Mouse (Mus musculus) testis, postnatal 14 days (tissue): Measurements from ENCODE around the gene Pxk.
"Not testable (repeated sequence)": the region's sequence is repeated elsewhere in the genome, so short reads cannot be mapped to it uniquely, and the experiment has no call there.

Experiments used
- DNase-seq: peaks from one replicate; pipeline ENCODE4 v3.0.0; 2021; ENCODE audit warnings: low spot score

The Pxk gene

DNA sequence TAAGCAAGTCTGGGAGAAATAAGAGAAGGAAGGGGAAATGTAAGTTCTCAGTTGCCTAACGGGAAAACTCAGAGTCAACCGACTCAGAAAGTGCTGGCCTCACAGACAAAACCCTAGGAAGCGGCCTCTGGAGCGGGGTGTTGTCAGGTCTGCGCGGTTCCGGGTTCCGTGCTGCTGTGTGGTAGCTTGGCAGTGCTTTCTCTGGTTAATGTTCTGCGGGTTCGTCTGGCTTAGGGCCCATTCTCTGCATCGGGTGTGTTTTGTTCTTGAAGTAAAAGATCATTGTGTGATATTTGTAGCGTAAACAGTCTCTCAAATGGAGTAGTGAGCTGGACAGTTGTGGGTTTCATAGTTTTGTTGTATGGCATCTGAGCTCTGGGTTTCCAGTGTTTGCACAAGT lies 4.7 kb downstream of the Pxk start:
- DNase-seq, result peak; percentile 19

DNA sequence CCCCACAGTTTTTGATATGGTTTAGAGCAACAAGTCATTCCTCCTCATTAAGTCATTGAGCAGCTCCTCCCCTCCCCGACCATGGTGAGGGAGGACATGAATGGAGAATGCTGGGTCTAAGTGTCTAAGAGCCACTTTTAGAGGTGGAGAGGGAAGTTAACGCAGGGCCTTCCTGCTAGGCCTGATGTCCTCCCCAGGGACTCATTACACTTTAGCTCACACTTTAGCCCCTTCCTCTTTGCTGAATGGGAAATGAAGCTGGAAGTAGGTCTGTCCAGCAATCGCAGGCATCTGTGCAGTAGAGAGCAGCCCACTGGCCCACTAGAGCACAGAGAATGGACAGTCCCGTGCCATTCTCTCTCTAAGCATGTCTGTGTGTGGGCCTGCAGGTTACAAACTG lies 10.0 kb downstream of the Pxk start:
- no peak for DNase-seq

DNA sequence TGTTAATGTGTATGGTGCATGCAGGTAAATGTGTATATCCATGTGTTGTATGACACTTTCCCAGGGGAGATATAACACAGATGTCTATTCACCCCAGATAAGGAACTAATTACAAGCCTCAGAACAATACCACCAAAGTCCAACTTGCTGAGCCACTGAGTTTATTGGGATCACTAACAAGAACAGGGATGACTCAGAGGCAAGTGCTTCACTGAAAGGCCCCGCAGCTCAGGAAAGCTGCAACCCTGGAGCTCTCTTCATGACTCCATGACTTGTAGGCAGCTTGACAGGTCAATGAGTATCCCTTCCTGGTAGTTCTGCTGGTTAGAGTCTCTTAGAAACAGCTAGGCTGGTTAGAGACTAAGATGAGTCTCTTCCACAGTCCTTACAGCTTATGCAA lies 11.0 kb downstream of the Pxk start:
- DNase-seq, result no peak

DNA sequence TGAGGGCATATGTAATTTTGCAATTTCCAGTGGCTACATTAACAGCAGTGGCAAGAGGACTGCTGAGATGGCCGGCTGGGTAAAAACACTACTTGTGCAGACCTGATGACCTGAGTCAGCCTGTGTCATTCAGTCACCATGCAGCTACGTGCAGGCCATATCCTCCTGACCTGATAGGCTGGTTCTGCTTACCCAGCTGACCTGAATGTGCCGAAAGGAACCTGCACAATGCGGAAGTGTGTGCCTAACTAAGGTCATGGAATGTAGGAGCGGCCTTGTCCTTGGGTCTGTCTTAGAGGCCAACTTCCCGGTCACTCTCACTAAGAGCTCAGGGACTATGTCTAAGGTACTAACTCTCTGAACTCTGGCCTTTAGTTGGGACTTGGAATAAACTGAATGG lies 13.5 kb downstream of the Pxk start:
- DNase-seq, result no peak

DNA sequence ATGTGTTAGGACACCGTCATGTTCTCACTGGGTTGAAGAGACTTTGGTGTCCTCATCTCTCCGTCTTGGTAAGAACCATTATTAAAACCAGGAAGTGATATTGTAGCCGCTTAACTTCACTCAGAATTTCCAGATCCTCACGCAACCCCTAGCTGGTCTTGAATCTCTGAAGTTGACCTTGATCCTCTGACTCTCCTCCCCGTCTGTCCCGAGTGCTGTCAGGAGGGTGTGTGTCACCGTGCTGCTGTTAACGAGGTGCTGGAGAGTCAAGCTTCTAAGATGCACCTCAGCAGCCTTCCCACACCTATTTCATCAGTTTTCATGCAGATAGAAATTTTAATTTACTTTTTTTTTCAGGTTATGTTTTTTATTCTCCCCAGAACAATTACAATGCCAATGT lies 14.0 kb downstream of the Pxk start:
- no peak for DNase-seq

DNA sequence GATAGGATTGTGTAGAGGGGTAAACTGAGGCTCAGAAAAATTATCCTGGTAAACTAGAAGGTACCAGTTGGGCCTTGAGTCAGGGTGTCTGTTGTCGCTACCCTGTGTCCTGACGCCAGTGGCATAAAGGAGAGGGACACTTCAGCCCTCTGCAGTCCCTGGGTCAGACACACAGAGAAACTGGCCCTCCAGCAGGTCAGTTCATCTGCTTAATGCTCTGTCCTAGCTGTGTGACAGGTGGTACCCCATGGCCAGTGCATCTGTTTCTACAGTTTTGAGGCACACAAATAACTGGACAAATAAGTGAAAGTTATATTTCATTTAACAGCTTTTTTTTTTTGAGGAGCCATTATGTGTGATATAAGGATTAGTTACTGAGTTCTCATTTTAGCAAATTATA lies 15.6 kb downstream of the Pxk start:
- DNase-seq, result no peak

DNA sequence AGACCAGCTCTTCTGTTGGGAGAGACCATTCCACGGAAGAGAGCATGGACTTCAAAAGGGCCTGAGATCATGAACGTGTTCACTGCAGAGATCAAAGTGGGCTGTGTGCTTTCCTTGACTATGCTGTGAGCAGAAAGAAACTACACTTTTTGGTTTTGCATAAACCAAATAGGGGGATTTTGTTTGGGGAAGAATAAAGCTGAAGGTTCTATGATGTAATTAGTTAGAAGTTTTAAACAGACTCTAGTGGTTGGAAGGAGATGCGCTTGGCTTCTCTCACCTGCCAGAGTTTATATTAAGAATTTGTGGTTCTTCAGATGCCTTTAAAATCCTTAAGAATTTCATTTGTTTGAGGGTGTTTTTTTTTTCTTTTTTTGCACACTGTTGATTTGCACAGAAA lies 16.3 kb downstream of the Pxk start:
- no peak for DNase-seq

DNA sequence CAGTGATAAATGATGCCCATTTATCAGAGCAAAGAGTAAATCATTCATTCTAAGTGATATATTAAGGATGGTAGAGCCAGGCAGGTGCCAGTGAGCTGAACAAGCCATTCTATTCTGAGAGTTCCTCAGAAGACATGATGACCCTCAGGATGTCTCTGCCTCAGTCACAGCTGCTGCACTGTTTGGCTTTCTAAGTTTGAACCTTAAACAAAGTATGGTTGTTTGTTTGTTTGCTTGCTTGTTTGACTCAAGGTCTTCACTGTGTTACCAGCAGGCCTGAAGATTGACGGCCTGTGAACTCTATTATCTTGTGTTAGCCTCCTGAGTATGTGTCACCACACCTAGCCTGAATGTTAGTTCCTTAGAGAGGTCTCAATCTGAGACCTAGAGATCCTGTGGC lies 16.7 kb downstream of the Pxk start:
- DNase-seq, result no peak

DNA sequence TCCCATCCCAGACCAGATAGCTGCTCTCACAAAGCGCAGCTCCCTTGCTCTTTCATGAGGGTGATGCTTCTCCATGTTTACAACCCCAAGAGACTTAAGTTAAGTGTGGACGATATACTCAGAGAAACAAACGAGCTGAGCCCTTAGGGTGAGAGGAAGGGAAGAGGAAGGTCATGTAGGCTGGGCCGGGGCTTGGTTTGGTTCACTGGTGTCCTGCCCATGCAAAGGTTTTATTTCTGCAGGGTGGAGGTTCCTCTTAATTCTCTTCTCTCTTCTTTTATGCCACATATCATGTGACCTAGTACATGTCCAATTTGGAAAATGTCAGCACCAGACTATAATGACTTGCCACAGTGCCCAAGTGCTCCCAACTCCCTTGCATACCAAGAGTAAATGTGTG lies 17.8 kb downstream of the Pxk start:
- DNase-seq, result no peak

DNA sequence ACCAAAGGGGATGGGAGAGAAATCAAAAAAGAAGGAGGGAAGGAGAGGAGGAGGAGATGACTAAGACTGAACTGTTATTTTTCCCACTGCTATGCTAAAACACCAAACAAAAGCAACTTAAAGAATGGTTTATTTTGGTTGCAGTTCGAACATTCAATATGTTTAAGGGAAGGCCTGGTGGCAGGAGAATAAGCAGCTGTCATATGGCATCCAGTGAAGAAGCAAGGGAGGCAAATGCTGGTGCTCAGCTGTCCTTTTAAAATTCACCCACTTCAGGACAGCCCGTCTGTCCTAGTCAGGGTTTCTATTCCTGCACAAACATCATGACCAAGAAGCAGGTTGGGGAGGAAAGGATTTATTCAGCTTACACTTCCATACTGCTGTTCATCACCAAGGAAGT lies 19.4 kb downstream of the Pxk start:
- no peak for DNase-seq

DNA sequence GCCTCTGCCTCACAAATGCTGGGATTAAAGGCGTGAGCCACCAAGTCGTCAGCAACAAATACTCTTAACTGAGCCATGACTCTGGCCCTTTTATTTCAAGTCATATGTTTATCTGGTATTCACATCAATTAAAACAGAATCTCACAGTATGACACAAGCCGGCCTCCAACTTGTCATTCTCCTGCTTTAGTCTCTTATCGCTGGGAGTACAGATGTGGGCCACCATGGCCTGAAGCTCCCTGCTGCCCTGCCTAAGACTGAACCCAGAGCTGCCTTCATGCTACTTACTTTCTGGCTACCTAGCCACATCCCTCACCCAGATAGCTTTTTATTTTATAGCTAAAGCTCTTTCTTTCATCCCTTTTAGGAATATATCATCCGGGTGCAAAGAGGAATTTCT lies 21.4 kb downstream of the Pxk start:
- DNase-seq, result no peak

DNA sequence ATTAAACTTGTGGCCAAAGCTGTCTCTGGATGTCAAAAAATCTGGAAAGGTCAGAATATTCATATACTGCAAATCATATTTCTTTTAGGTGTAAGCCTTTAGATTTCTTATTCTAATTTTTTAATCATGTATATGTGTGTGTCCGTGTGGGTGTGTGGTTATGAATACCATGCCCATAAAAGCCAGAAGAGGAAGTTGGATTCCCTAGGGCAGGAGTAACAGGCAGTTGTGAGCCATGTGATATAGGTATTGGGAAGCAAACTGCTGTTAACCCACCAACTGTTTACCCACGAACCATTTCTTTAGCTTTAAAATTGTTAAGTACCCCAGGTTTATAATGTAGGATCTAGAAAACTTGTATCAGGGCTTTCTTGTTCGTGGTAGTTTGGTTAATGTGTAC lies 21.9 kb downstream of the Pxk start:
- no peak for DNase-seq

DNA sequence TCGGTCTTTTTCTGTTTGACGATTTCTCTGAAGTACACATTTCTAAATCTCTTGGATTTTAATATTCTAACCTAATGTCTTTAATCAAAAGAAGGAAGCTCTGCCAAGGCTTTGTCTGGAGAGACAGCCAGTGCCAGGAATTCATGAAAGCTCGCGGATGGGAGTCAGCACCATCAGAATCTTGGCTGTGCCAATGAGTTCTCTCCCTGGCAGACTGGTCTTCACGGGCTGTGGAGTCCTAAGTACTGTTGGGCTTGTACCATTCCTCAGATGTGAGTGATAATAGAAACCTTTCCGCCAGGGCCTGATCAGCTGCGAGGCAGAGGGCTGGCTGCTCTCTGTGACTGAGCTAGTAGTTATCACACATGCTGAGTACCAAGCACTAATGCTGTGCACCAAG lies 25.1 kb downstream of the Pxk start:
- peak; percentile 17 for DNase-seq

DNA sequence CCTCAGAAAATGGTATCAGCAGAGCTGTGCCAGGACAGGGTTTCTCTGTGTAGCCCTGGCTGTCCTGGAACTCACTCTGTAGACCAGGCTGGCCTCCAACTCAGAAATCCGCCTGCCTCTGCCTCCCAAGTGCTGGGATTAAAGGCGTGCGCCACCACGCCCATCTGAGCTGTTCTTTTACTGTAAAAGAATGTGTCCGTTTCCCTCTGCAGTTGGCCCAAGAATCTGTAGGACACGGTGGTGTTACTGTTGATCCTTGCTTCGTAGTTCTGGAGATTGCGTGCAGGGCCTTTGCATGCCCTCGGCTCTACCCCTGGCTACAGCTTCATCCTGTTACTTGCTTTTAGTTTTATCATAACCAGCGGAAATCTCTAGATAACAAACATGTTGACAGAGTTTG lies 25.6 kb downstream of the Pxk start:
- not testable (repeated sequence) for DNase-seq

DNA sequence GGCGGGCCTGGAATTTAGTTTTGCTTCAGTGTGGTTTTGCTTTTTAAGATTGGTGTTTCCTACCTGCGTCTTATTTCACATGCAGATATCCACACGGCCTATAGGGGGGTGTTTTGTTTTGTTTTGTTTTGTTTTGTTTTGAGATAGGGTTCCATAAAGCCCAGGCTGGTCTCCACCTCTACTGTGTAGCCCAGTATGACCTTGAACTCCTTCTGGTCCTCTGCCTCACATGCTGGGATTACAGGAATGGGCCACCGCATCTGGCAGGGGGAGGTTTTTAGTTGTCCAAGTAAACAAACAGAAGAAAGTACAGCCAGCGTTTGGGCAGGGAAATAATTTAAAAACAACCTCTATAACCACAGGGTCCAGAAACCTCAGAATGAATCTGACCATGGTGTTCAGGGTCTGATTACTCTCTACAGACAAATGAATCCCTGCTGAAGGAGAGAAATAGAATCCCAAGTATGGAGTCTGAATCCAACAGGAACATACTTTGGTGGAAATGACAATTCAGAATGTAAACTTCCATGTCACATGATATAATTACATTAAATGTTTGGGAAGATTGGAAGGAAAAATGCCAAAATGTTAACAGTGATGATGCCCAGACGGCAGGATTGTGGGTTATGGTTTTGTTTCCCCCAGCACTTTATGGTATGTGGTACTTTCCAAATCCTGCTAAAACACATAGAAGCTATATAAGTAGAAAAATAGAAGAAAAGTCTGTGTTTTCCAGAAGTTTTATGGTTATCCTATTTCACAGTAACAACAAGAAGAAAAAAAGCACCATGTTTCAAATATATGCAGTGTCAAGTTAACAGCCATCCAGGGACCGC lies 26.3 kb downstream of the Pxk start:
- no peak for DNase-seq

DNA sequence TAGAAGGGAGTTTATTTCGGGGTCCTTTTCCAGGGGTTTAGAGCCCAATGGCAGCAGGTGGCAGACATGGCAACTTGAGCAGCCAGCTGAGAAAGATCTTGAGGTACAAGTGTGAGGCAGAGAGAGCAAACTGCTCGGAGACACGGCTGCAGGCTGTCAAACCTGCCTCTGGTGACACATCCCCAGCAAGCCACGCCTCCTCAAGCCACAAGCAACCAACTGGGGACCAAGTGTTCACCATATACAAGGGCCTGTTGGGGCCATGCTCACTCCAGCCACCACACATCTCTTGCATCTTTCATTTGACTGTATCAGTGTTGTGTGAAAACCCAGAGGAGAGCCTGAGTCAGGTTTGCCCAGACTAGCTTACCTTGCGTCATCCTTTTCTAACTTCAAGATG lies 30.0 kb downstream of the Pxk start:
- no peak for DNase-seq

DNA sequence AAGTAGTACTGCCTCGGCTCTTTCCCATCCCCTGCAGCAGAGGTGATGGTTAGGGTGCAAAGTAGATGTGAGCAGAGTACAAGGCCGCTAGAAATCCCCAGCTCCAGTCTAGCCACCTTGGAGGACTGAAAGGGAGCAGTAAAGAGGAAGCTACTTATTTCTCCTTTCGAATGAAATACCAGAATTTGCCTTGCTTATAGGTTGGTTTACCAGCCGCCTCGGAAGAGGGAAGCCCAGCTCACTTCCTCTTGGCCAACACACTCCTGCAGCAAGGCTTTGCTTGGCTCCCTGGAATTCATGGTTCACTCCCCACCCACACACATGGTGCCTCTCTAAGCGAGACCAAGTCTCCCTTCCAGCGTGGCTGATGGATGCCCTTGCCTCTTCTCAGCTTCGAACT lies 34.8 kb downstream of the Pxk start:
- DNase-seq, result no peak

DNA sequence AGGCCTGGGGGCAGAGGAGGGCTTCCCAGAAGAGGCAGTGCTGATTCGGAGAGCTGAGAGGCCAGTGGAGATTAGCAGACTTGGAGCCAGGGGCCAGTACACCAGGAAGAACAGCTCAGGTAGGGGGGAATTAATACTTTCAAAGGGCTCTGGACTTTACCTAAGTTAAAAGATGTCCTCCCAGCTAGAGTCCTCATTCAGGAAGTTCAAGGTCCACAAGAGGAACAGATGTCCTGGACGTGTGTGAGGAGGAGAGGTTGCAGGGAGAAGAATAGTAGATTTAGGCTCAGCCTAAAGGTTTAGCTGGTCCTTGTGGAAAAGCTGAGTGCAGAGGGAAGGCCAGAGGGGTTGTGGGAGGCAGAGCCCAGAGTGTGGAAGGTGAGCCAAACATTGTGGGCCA lies 36.2 kb downstream of the Pxk start:
- DNase-seq, result no peak

DNA sequence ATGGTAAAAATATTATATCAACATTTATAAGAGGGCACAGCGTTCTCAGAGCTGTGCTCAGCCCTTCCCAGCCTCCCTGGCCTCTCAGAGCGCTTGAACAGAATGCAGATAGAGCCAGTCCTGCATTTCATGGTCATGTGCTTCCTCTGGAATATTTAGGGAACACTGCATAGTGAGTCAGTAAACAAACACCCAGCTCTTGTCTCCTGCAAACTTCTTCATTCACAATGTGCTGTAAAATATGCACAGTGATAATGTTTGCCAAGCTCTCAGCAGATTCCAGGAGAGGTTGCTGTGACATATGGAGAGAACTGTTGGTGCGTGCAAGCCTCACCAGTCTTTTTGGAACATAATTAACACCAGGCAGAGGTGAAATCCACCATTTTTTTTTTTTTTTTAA lies 37.1 kb downstream of the Pxk start:
- no peak for DNase-seq

DNA sequence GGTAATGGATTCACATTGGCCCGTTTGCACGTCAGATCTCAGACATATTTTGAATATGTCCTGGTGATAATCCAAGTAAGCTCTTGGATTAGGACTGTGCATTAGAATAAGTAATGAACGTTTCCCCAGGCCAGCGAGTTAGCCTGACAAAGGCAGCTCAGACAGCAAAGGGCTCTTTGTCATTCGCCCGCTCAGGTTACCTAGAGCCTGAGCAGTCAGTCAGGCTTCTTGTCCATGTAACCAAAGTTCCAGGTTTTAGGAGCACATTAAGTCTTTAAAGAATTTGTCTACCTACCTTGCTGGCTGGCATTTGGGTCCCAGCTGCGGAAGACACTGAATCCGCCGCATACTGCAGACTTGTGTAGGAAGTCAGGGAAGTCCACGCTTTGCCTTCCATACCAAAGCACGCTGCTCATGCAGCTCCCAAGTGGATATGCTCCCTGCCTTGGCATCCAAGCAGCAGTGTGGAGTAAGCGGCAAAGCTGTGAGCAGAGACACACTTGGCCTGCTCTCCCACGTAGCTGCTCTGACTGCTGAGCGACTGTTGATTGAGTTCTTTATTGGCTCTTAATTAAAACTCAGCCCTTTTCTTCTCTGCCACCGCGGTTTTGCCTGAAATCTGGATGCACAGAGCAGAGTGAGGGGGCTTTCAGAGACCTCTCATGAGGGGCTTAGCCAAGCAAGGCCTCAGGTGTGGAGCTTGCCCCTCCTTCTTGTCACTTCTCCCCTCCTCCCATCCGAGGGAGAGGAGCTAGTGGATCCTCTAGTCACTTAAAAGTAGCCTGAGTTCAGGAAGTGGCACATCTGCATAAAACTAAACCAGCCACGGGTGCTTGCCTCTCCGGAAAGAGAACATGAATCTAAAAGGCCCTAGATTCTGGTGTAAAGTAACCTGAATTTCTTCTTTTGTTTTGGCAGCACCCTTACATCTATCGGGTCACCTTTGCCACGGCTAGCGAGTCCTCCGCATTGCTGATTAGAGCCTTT lies 42.0 kb downstream of the Pxk start:
- DNase-seq, result no peak

DNA sequence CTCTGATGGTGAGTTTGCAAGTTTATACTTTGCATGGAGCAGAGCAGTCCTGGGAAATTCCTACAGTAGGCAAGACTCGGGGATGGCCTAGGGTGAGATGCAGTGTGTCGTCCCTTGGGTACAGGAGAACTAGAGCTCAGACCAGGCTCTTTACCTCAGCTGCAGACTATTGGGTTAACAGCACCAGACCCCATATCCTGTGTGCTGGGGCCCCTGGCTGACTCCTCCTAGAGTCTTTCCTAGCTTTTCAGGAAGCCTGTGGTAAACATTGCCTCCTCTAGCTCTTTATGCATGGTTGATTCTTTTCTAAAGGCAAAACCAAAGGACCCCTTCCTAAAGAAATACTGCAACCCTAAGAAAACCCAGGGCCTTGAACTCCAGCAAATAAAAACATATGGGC lies 43.1 kb downstream of the Pxk start:
- DNase-seq, result no peak

DNA sequence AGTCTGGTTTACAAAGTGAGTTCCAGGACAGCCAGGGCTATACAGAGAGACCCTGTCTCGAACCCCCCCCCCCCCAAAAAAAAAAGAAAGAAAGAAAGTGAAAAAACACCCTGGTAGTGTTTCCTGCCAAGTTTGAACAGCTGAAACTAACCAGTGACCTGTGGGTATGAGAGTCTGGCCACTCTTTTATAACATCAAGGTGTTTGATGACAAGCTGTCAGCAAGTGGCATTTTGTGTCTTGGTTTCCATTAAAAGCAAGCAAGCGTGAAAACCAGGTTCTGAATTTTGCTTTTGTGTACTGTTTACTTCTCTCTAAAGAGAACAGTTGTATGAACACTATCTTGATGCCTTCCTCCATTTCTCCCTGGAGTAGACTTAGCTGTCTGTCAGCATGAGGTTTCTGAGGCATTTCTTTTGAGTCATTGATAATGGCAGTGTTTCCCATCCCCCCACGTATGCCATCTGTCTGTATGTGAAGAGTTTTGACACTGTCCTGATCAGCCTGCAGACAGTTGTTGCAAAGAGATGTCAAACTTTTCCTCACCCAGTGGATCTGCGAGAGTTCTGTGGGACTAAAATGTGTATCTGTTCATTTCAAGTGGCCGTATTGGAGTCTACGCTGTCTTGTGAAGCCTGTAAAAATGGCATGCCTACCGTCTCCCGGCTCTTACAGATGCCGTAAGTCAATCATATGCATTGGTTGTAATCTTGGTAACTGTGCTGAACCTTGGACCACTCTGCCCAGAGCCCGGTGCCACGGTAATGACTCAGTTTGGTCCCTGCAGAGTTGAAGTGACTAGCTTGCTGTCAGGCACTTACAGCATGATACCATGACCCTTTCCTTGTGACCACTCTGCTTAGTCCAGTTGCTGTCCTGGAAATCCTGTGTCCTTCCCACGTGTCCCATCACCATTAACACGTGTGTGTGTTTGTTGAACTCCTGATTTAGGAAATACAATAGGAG lies 47.9 kb downstream of the Pxk start:
- no peak for DNase-seq
